Mouse (Mus musculus): ENCODE results near the gene Gm5148. TPM values are rescaled to one million over a fixed set of nuclear protein-coding genes. Genes with fewer than 3 reads are reported as not detected.

Gene Gm5148
- total and polyA plus RNA-seq, 2 experiments from 2014 or later: 10.5 to 12.0 TPM

DNA sequence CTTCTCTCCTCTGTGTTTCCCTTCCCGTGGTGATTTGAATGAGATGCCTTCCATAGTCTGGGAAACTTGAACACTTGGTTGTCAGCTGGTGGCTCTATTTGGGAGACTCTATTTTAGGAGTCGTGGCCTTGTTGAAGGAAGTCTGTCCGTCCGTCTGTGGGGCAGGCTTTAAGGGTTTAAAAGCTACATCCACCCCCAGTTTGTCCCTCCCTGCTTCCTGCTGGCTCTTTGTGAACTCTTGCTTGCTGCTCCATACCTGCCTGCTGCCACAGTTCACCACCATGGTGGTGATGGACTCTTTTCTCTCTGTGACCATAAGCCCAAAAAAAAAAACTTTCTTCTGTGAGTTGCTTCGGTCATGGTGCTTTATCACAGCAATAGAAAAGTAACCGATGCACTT, 21.2 kb downstream of the Gm5148 start:
- 95% methylated on average over 6 of the region's 6 CpGs for WGBS
- H3K27me3 ChIP-seq (ENCODE audit: insufficient read depth, low read length): no peaks in the 10 kb centered on the region

DNA sequence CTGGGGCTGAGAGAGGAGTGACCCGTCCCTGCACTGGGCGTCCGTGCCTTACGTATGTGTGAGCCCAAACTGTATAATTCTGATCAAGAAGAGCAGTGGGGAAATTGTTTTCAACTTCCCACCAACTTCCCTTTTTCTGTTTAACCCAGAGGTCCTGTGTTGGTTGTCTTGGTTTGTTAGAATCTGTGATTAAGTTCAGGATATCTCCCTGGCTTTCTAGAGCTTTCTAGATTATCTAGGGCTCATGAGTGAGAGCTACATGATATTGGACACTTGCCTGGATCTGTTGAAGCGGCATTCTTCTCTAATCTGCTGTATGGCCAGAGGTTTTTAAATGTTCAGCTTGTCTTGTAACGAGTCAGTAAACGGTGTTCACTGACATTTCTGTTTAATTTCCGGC, 30.7 kb downstream of the Gm5148 start:
- H3K27ac ChIP-seq: no peak overlapping the region
- WGBS: 84% methylated on average over 8 of the region's 8 CpGs
- H3K36me3 ChIP-seq (ENCODE audit: insufficient read depth, low read length): no peaks in the 10 kb centered on the region
- no peaks in the 10 kb centered on the region for H3K9me3 ChIP-seq (ENCODE audit: low read length)
- ATAC-seq: no peak
- H3K4me3 ChIP-seq (ENCODE audit: low read length): no peak overlapping the region
- no peak for TF ChIP-seq CTCF (IDR thresholded peaks at IDR 0.05; ENCODE audit: low read depth)
- H3K4me2 ChIP-seq (ENCODE audit: low read depth, low read length): no peak overlapping the region
- H3K27me3 ChIP-seq (ENCODE audit: insufficient read depth, low read length): no peaks in the 10 kb centered on the region
- no peak for DNase-seq (ENCODE audit: low spot score)
- no peaks in the 10 kb centered on the region for H3K4me1 ChIP-seq (ENCODE audit: insufficient read depth, low read length)
- H3K9ac ChIP-seq (replicated peaks; ENCODE audit: low read length): no peak overlapping the region

More for the DNA sequence above, 21.2 kb downstream of the Gm5148 start:
- H3K36me3 ChIP-seq (ENCODE audit: insufficient read depth, low read length): no peaks in the 10 kb centered on the region
- ATAC-seq (no peak), DNase-seq (ENCODE audit: low spot score) (no peak)
- H3K27ac ChIP-seq: no peak overlapping the region
- H3K9ac ChIP-seq (replicated peaks; ENCODE audit: low read length): no peak overlapping the region
- H3K4me3 ChIP-seq (ENCODE audit: low read length): no peak overlapping the region
- 0 out of 2 replicates have a peak, but pooled peaks cover 2% of the 10 kb centered on the region for H3K9me3 ChIP-seq (ENCODE audit: low read length)
- H3K4me1 ChIP-seq (ENCODE audit: insufficient read depth, low read length): no peaks in the 10 kb centered on the region
- no peak overlapping the region for H3K4me2 ChIP-seq (ENCODE audit: low read depth, low read length)
- no peak for TF ChIP-seq CTCF (IDR thresholded peaks at IDR 0.05; ENCODE audit: low read depth)

DNA sequence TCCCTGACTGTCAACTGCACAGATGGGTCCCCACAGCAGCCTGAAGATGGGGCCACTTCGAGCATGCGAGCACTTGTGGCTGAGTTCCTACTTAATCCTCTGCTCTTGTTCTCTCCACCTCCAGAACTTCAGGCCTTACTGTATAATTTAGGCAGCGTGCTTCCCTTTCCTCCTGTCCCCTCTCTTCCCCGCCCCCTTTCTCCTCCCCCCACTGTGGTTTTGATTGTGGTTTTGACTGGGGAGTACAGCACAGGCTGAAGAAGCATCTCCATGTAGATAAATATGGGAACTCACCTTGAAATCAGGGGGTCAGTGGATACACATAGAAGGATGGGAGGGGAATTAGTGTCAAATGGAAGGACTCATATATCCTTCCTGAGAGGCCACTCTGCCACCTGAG, 31.3 kb downstream of the Gm5148 start:
- ATAC-seq (no peak), DNase-seq (ENCODE audit: low spot score) (no peak)
- Histone ChIP-seq H3K4me1 (ENCODE audit: insufficient read depth, low read length) (no peaks in the 10 kb centered on the region), H3K9me3 (ENCODE audit: low read length) (no peaks in the 10 kb centered on the region), H3K9ac (replicated peaks; ENCODE audit: low read length) (no peak overlapping the region), H3K36me3 (ENCODE audit: insufficient read depth, low read length) (no peaks in the 10 kb centered on the region), H3K4me2 (ENCODE audit: low read depth, low read length) (no peak overlapping the region), H3K4me3 (ENCODE audit: low read length) (no peak overlapping the region), H3K27me3 (ENCODE audit: insufficient read depth, low read length) (no peaks in the 10 kb centered on the region), H3K27ac (no peak overlapping the region)
- no peak for TF ChIP-seq CTCF (IDR thresholded peaks at IDR 0.05; ENCODE audit: low read depth)
- WGBS: 79% methylated on average over 4 of the region's 4 CpGs

DNA sequence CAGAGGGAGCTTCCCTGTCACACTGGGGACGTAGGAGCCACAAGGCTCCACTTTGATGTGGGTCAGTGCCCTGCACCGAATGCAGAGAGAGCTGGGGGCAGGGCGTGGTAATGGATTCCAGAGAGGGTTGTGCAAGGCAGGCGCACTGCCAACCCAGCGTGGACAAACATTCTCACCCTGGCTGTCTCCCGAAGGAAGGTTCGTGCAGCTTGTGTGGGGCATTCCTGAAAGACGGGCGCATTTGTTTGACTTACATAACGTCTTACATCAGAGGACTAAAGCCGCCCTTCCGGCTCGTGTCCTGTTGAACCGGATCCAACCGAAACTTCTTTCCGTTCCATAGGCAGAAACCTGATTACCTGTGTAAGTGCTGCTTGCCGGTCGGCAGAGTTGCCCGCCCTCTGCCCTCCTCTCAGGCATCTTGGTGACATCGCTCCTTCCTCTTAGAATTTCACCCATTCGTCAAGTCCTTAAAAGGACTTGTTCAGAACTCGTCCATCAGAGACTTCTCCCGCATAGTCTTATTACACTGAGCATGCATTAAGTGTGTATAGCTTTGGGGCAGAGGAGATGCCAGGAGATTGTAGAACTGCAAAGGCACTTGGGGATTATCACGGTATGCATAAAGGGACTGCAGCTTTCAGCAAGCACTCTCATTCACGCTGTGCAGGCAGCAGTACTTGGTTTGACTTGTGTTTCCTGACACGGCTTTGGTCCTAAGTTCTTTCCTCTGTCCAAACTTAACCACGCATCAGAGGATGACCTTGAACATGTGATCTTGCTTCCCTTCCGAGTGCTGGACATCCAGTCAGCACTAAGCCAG, 36.9 kb downstream of the Gm5148 start:
- 29% methylated on average over 28 of the region's 28 CpGs for WGBS
- Histone ChIP-seq H3K4me3 (ENCODE audit: low read length) (peak overlapping the region; percentile 30), H3K4me2 (ENCODE audit: low read depth, low read length) (peak overlapping the region; percentile 57), H3K27ac (no peak overlapping the region), H3K36me3 (ENCODE audit: insufficient read depth, low read length) (no peaks in the 10 kb centered on the region), H3K9me3 (ENCODE audit: low read length) (no peaks in the 10 kb centered on the region), H3K9ac (replicated peaks; ENCODE audit: low read length) (peak overlapping the region; percentile 33; the same call in 1 of the 2 replicates), H3K4me1 (ENCODE audit: insufficient read depth, low read length) (peaks cover 4% of the 10 kb centered on the region), H3K27me3 (ENCODE audit: insufficient read depth, low read length) (no peaks in the 10 kb centered on the region)
- TF ChIP-seq CTCF (IDR thresholded peaks at IDR 0.05; ENCODE audit: low read depth): no peak
- peak; percentile 47 for DNase-seq (ENCODE audit: low spot score)
- ATAC-seq: peak; percentile 63; the same call in 1 of the 2 replicates

DNA sequence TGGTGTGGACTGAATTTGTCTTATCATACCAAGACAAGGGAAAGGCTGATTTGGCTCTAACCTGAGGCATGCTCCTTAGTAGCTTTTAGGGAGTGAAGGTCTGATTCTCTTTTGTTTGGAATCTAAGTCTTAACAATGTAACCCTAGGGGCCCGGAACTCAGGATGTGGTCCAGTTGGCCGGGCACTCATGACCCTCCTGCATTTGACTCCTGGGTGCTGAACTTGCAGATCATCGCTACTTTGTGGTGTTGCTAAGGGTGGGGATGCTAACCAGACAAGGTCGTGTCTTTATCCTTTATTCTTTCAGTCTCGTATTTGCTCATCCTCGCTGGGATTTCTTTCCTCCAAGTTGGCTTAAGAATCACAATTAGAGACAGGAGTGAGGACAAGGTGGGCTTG, 37.5 kb downstream of the Gm5148 start:
- ATAC-seq (peak; percentile 24; the same call in 1 of the 2 replicates), DNase-seq (ENCODE audit: low spot score) (no peak)
- no peaks in the 10 kb centered on the region for H3K9me3 ChIP-seq (ENCODE audit: low read length)
- no peaks in the 10 kb centered on the region for H3K27me3 ChIP-seq (ENCODE audit: insufficient read depth, low read length)
- TF ChIP-seq CTCF (IDR thresholded peaks at IDR 0.05; ENCODE audit: low read depth): no peak
- 20% methylated on average over 6 of the region's 6 CpGs for WGBS
- H3K9ac ChIP-seq (replicated peaks; ENCODE audit: low read length): peak overlapping the region; percentile 33; the same call in 1 of the 2 replicates
- peak overlapping the region; percentile 30 for H3K4me3 ChIP-seq (ENCODE audit: low read length)
- H3K4me2 ChIP-seq (ENCODE audit: low read depth, low read length): peak overlapping the region; percentile 57
- H3K4me1 ChIP-seq (ENCODE audit: insufficient read depth, low read length): peaks cover 4% of the 10 kb centered on the region
- H3K36me3 ChIP-seq (ENCODE audit: insufficient read depth, low read length): no peaks in the 10 kb centered on the region
- H3K27ac ChIP-seq: no peak overlapping the region

DNA sequence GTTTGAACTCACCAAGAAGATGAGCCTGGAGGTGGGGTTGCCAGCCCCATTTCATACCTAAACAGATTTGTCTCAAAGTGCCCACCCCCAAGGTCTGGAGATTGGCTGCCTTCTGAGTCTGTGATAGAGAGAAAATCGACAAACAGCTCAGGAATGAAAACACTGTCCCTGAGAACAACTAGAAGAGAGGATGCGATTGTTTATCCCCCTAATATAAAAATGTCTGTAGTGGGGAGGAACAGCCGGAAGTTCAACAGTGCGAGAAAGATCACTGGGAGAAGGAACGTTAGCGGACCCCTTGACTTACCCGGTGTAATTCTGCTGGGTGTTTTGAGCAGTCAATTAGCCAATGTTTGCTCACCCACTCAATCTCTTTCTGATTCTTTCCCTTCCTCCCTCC, 38.1 kb downstream of the Gm5148 start:
- H3K9ac ChIP-seq (replicated peaks; ENCODE audit: low read length): no peak overlapping the region
- H3K27ac ChIP-seq: no peak overlapping the region
- H3K4me2 ChIP-seq (ENCODE audit: low read depth, low read length): no peak overlapping the region
- peaks cover 4% of the 10 kb centered on the region for H3K4me1 ChIP-seq (ENCODE audit: insufficient read depth, low read length)
- TF ChIP-seq CTCF (IDR thresholded peaks at IDR 0.05; ENCODE audit: low read depth): no peak
- no peak overlapping the region for H3K4me3 ChIP-seq (ENCODE audit: low read length)
- ATAC-seq (no peak), DNase-seq (ENCODE audit: low spot score) (no peak)
- H3K9me3 ChIP-seq (ENCODE audit: low read length): no peaks in the 10 kb centered on the region
- H3K36me3 ChIP-seq (ENCODE audit: insufficient read depth, low read length): no peaks in the 10 kb centered on the region
- WGBS: 59% methylated on average over 7 of the region's 7 CpGs
- H3K27me3 ChIP-seq (ENCODE audit: insufficient read depth, low read length): no peaks in the 10 kb centered on the region

DNA sequence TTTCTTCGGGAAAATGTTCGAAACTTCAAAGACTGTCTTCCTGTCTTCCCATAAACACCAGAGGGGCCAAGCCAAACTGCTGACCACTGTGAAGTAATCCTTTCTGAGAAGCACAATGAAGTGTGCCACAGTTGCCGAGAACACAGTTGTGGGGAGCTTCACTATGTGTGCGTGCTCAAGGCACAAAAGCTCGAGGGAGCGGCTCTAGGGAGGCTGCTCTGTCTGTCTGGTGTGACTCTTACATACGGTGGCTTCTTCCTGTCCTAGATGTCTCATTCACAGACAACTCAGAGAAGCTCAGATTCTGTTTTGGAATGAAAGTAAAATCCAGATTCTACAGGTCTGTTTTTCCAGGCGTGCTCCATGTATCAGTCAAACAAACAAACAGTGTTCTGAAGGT, 48.0 kb downstream of the Gm5148 start:
- WGBS: 75% methylated on average over 8 of the region's 8 CpGs
- no peak for TF ChIP-seq CTCF (IDR thresholded peaks at IDR 0.05; ENCODE audit: low read depth)

More for the DNA sequence above, 48.0 kb downstream of the Gm5148 start:
- Histone ChIP-seq H3K9me3 (ENCODE audit: low read length) (no peaks in the 10 kb centered on the region), H3K9ac (replicated peaks; ENCODE audit: low read length) (no peak overlapping the region), H3K4me3 (ENCODE audit: low read length) (no peak overlapping the region), H3K4me1 (ENCODE audit: insufficient read depth, low read length) (peaks cover 8% of the 10 kb centered on the region; the same call in 1 of the 2 replicates), H3K4me2 (ENCODE audit: low read depth, low read length) (no peak overlapping the region), H3K36me3 (ENCODE audit: insufficient read depth, low read length) (no peaks in the 10 kb centered on the region), H3K27me3 (ENCODE audit: insufficient read depth, low read length) (no peaks in the 10 kb centered on the region), H3K27ac (no peak overlapping the region)
- DNase-seq (ENCODE audit: low spot score) (no peak), ATAC-seq (no peak)

Data from hindbrain, postnatal 0 days (tissue).